Comparison of ENCODE assay signal across 26 mouse cellular contexts in genomic region chr8:111304359-111304758, GRCm38 (mm10). TPM values are rescaled to one million over a fixed set of nuclear protein-coding genes. Genes with fewer than 3 reads are reported as not detected.
DNase-seq lines count a peak whose midpoint lies in the region; ATAC-seq and TF ChIP-seq lines count a peak whose summit lies in the region.
"Had no signal": no experiment of that assay in that cellular context is flagged by ENCODE, and none has a peak within 500 bp of the region (broad histone marks: within the 10 kb centered on the region; RNA-seq: fewer than 3 reads in every experiment).

No protein-coding gene starts in this region.

- H3K27ac ChIP-seq in heart, embryonic 11.5 days (ENCODE audit: low read depth, low read length): no peak overlapping the region
- no peak overlapping the region for H3K27ac ChIP-seq in midbrain, embryonic 11.5 days (ENCODE audit: low read depth, low read length)
- no peak overlapping the region for H3K27ac ChIP-seq in midbrain, embryonic 16.5 days (ENCODE audit: low read length)
- H3K27ac ChIP-seq in cortical plate, adult 2 months (ENCODE audit: insufficient read depth, low read length): peak overlapping the region; percentile 65; the same call in 1 of the 2 replicates
- H3K27ac ChIP-seq: embryonic facial prominence, embryonic 13.5 days; embryonic facial prominence, embryonic 15.5 days; forebrain, embryonic 12.5 days had no signal

- ATAC-seq in heart, embryonic 11.5 days (replicated peaks; ENCODE audit: insufficient number of reproducible peaks, low FRiP score, low TSS enrichment): no peak
- ATAC-seq in midbrain, embryonic 11.5 days (ENCODE audit: low FRiP score): no peak
- ATAC-seq in midbrain, embryonic 16.5 days: no peak
- ATAC-seq: activated CD4-positive, CD25-positive, alpha-beta regulatory T cell, adult 4 months; CD4-positive, CD25-positive, alpha-beta regulatory T cell, adult 4 months; forebrain, embryonic 14.5 days; forebrain, embryonic 16.5 days; Patski had no signal

- WGBS in heart, embryonic 11.5 days (ENCODE audit: insufficient replicate concordance): 88% methylated on average over 3 of the region's 3 CpGs
- WGBS in midbrain, embryonic 11.5 days: 93% methylated on average over 3 of the region's 3 CpGs
- WGBS in midbrain, embryonic 16.5 days: 79% methylated on average over 3 of the region's 3 CpGs

- H3K27me3 ChIP-seq in heart, embryonic 11.5 days (ENCODE audit: control insufficient read depth, insufficient read depth, low read length): no peaks in the 10 kb centered on the region
- no peaks in the 10 kb centered on the region for H3K27me3 ChIP-seq in midbrain, embryonic 11.5 days (ENCODE audit: control insufficient read depth, insufficient read depth, low read length)
- no peaks in the 10 kb centered on the region for H3K27me3 ChIP-seq in midbrain, embryonic 16.5 days (ENCODE audit: control insufficient read depth, insufficient read depth, low read depth, low read length)
- H3K27me3 ChIP-seq in E14TG2a.4 (ENCODE audit: insufficient read depth, low read length): no peaks in the 10 kb centered on the region
- H3K27me3 ChIP-seq: CH12.LX; embryonic facial prominence, embryonic 13.5 days; embryonic facial prominence, embryonic 15.5 days; forebrain, embryonic 12.5 days; Patski had no signal

- H3K9me3 ChIP-seq in heart, embryonic 11.5 days (replicated peaks; ENCODE audit: control insufficient read depth, low read length): no peaks in the 10 kb centered on the region
- H3K9me3 ChIP-seq in midbrain, embryonic 11.5 days (ENCODE audit: control insufficient read depth, low read length): no peaks in the 10 kb centered on the region
- no peaks in the 10 kb centered on the region for H3K9me3 ChIP-seq in midbrain, embryonic 16.5 days (replicated peaks; ENCODE audit: control insufficient read depth, low read length, poor library complexity, severe bottlenecking)
- H3K9me3 ChIP-seq in E14TG2a.4 (ENCODE audit: low read length): no peaks in the 10 kb centered on the region
- H3K9me3 ChIP-seq: embryonic facial prominence, embryonic 13.5 days; embryonic facial prominence, embryonic 15.5 days; forebrain, embryonic 10.5 days; forebrain, embryonic 12.5 days; G1E had no signal

- H3K4me3 ChIP-seq in heart, embryonic 11.5 days (ENCODE audit: low read depth, low read length): no peak overlapping the region
- H3K4me3 ChIP-seq in midbrain, embryonic 11.5 days (ENCODE audit: low read depth, low read length): no peak overlapping the region
- H3K4me3 ChIP-seq in midbrain, embryonic 16.5 days (ENCODE audit: low read depth, low read length): no peak overlapping the region
- H3K4me3 ChIP-seq in E14TG2a.4 (replicated peaks; ENCODE audit: low read length): 0 out of 2 replicates have a peak overlapping the region, but pooled peaks have one; percentile 3
- H3K4me3 ChIP-seq in cortical plate, adult 2 months (ENCODE audit: insufficient read depth, low read length): no peak overlapping the region
- H3K4me3 ChIP-seq: embryonic facial prominence, embryonic 13.5 days; embryonic facial prominence, embryonic 15.5 days; erythroblast, embryonic 14.5 days; forebrain, embryonic 10.5 days; forebrain, embryonic 12.5 days had no signal

- no peak for TF ChIP-seq POLR2A in cortical plate, adult 2 months (IDR thresholded peaks at IDR 0.05; ENCODE audit: extremely low read depth, insufficient read depth, low read length)

- DNase-seq in heart, adult 11 months: peak; percentile 74
- peak; percentile 4 for DNase-seq in midbrain, embryonic 11.5 days (ENCODE audit: low spot score, missing footprints)
- no peak for DNase-seq in left cerebral cortex, postnatal 10 days (ENCODE audit: extremely low spot score in 1 of 2, low spot score in 2 of 2)
- DNase-seq: adrenal gland, adult 8-10 months; B cell, adult 2 months; cerebellum, adult 11-12 months; cerebellum, adult 2 months; cerebellum, adult 9-10 months; cerebellum, postnatal 25 days; embryo, embryonic 11 days had no signal

- H3K36me3 ChIP-seq in heart, embryonic 11.5 days (ENCODE audit: control insufficient read depth, insufficient read depth, low read length): no peaks in the 10 kb centered on the region
- no peaks in the 10 kb centered on the region for H3K36me3 ChIP-seq in midbrain, embryonic 11.5 days (ENCODE audit: control insufficient read depth, insufficient read depth, low read length)
- H3K36me3 ChIP-seq in midbrain, embryonic 16.5 days (ENCODE audit: control insufficient read depth, insufficient read depth, low read length): no peaks in the 10 kb centered on the region
- H3K36me3 ChIP-seq in E14TG2a.4 (ENCODE audit: insufficient read depth, low read length): no peaks in the 10 kb centered on the region
- H3K36me3 ChIP-seq: embryonic facial prominence, embryonic 13.5 days; embryonic facial prominence, embryonic 15.5 days; forebrain, embryonic 10.5 days; forebrain, embryonic 12.5 days; G1E had no signal

- 0 out of 2 replicates have a peak, but pooled peaks cover 3% of the 10 kb centered on the region for H3K4me1 ChIP-seq in heart, embryonic 11.5 days (ENCODE audit: control insufficient read depth, insufficient read depth, low read length)
- H3K4me1 ChIP-seq in midbrain, embryonic 11.5 days (ENCODE audit: control insufficient read depth, insufficient read depth, low read length): no peaks in the 10 kb centered on the region
- peaks cover under 1% of the 10 kb centered on the region; the same call in 1 of the 2 replicates for H3K4me1 ChIP-seq in midbrain, embryonic 16.5 days (ENCODE audit: control insufficient read depth, insufficient read depth, low read length)
- peaks cover 33% of the 10 kb centered on the region for H3K4me1 ChIP-seq in E14TG2a.4 (replicated peaks; ENCODE audit: low read depth, low read length)
- peaks cover 3% of the 10 kb centered on the region; the same call in 1 of the 2 replicates for H3K4me1 ChIP-seq in cortical plate, adult 2 months (ENCODE audit: control insufficient read depth, insufficient read depth, low read length)
- H3K4me1 ChIP-seq: embryonic facial prominence, embryonic 13.5 days; embryonic facial prominence, embryonic 15.5 days had no signal

- H3K9ac ChIP-seq in heart, embryonic 11.5 days (ENCODE audit: low read depth, low read length): no peak overlapping the region
- no peak overlapping the region for H3K9ac ChIP-seq in midbrain, embryonic 11.5 days (ENCODE audit: low read length)
- no peak overlapping the region for H3K9ac ChIP-seq in midbrain, embryonic 16.5 days (ENCODE audit: low read depth, low read length)
- H3K9ac ChIP-seq: embryonic facial prominence, embryonic 13.5 days; embryonic facial prominence, embryonic 15.5 days; forebrain, embryonic 12.5 days had no signal

- intact Hi-C loops in left cerebral cortex, postnatal 10 days (cut with DNase I): no loop called here

- no peak for TF ChIP-seq CTCF in E14TG2a.4 (conservative IDR thresholded peaks at IDR 0.05; ENCODE audit: low read length)
- TF ChIP-seq CTCF in cortical plate, adult 2 months (IDR thresholded peaks at IDR 0.05; ENCODE audit: extremely low read depth, insufficient read depth, low read length): no peak

- H3K4me2 ChIP-seq in heart, embryonic 11.5 days: no peak overlapping the region
- no peak overlapping the region for H3K4me2 ChIP-seq in midbrain, embryonic 11.5 days
- no peak overlapping the region for H3K4me2 ChIP-seq in midbrain, embryonic 16.5 days (ENCODE audit: low read length)
- H3K4me2 ChIP-seq: embryonic facial prominence, embryonic 13.5 days; embryonic facial prominence, embryonic 15.5 days; forebrain, embryonic 12.5 days had no signal

RNA-seq across cellular contexts. Expression of gene Rfwd3, which starts 4.3 kb away (rescaled TPM):
- 43.8 and 46.6 TPM in 2 replicates for polyA plus RNA-seq in heart, embryonic 11.5 days (2014; fragmentation: Nextera tagmentation; extraction: Ambion mirVana)
- 91.4 and 93.6 TPM in 2 replicates for polyA plus RNA-seq in midbrain, embryonic 11.5 days (2014; fragmentation: Nextera tagmentation; extraction: Ambion mirVana)
- polyA plus RNA-seq in midbrain, embryonic 16.5 days (2015; fragmentation: Nextera tagmentation; extraction: Ambion mirVana): 20.3 and 23.0 TPM in 2 replicates
- polyA plus RNA-seq in cortical plate, adult 2 months (2012; rRNA removed): 15.2 TPM in 2 replicates
- total RNA-seq in left cerebral cortex, postnatal 10 days (2021): 10 to 100 TPM; 17.4 to 17.7 TPM

RNA-seq across cellular contexts. Expression of gene Mlkl, which starts 33.6 kb away (rescaled TPM):
- 1.7 and 2.6 TPM in 2 replicates for polyA plus RNA-seq in heart, embryonic 11.5 days (2014; fragmentation: Nextera tagmentation; extraction: Ambion mirVana)
- 0.45 and 0.65 TPM in 2 replicates for polyA plus RNA-seq in midbrain, embryonic 11.5 days (2014; fragmentation: Nextera tagmentation; extraction: Ambion mirVana)
- 0.21 and 0.27 TPM in 2 replicates for polyA plus RNA-seq in midbrain, embryonic 16.5 days (2015; fragmentation: Nextera tagmentation; extraction: Ambion mirVana)
- polyA plus RNA-seq in cortical plate, adult 2 months (2012; rRNA removed): 0.25 and 0.38 TPM in 2 replicates
- under 1 TPM; 0.34 to 0.58 TPM for total RNA-seq in left cerebral cortex, postnatal 10 days (2021)
- total RNA-seq: G1E had no signal
- polyA plus RNA-seq: G1E had no signal

RNA-seq across cellular contexts. Expression of gene Glg1, which starts 45.3 kb away (rescaled TPM):
- 61.3 and 74.9 TPM in 2 replicates for polyA plus RNA-seq in heart, embryonic 11.5 days (2014; fragmentation: Nextera tagmentation; extraction: Ambion mirVana)
- polyA plus RNA-seq in midbrain, embryonic 11.5 days (2014; fragmentation: Nextera tagmentation; extraction: Ambion mirVana): 76.6 and 82.4 TPM in 2 replicates
- polyA plus RNA-seq in midbrain, embryonic 16.5 days (2015; fragmentation: Nextera tagmentation; extraction: Ambion mirVana): 59.7 and 63.3 TPM in 2 replicates
- polyA plus RNA-seq in cortical plate, adult 2 months (2012; rRNA removed): 66.2 and 69.3 TPM in 2 replicates
- total RNA-seq in left cerebral cortex, postnatal 10 days (2021): 100 to 1,000 TPM; 123 to 127 TPM

Comparison
In these comparisons a context has a peak if more than half of its experiments do, and no peak if none do; other contexts are left out.
1. DNase-seq: peak in heart, adult 11 months (single experiment) and midbrain, embryonic 11.5 days (single experiment); none in left cerebral cortex, postnatal 10 days (0 of 2).